ENCODE assay signal across 14 mouse cellular contexts in the genomic region with DNA sequence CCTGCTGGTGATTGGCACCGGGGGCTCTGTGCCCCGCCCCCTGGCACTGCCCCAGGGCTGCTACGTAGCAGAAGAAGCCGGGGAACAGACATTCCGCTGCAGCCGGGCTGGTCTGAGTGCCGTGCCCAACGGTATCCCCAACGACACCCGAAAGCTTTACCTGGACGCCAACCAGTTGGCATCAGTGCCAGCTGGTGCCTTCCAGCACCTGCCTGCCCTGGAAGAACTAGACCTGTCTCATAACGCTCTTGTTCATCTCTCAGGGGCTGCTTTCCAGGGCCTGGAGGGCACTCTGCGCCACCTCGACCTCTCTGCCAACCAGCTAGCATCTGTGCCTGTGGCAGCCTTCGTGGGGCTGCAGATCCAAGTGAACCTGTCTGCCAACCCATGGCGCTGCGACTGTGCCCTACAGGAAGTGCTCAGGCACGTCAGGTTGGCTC. TPM values are rescaled to one million over a fixed set of nuclear protein-coding genes. Genes with fewer than 3 reads are reported as not detected.
DNase-seq lines count a peak whose midpoint lies in the region; ATAC-seq and TF ChIP-seq lines count a peak whose summit lies in the region.
"Had no signal": no experiment of that assay in that cellular context is flagged by ENCODE, and none has a peak within 500 bp of the region (broad histone marks: within the 10 kb centered on the region; RNA-seq: fewer than 3 reads in every experiment).

No protein-coding gene starts in this region.

- H3K27ac ChIP-seq in embryonic facial prominence, embryonic 13.5 days = no peak overlapping the region
- no peak overlapping the region for H3K27ac ChIP-seq in embryonic facial prominence, embryonic 10.5 days (replicated peaks)
- no peak overlapping the region for H3K27ac ChIP-seq in layer of hippocampus, adult 2 months
- H3K27ac ChIP-seq in forebrain, embryonic 16.5 days (ENCODE audit: low read length) = no peak overlapping the region
- H3K27ac ChIP-seq in kidney, adult 2 months (ENCODE audit: insufficient read depth, low read depth, low read length) = no peak overlapping the region
- H3K27ac ChIP-seq: midbrain, embryonic 12.5 days had no signal

- peaks cover 61% of the 10 kb centered on the region for H3K27me3 ChIP-seq in embryonic facial prominence, embryonic 13.5 days
- H3K27me3 ChIP-seq in embryonic facial prominence, embryonic 10.5 days (replicated peaks; ENCODE audit: low read depth, poor library complexity, severe bottlenecking) = peaks cover 47% of the 10 kb centered on the region
- H3K27me3 ChIP-seq in forebrain, embryonic 16.5 days (replicated peaks; ENCODE audit: control insufficient read depth, insufficient read depth, low read length) = peaks cover 9% of the 10 kb centered on the region; the same call in 1 of the 2 replicates
- H3K27me3 ChIP-seq in kidney, adult 2 months (replicated peaks; ENCODE audit: control insufficient read depth, insufficient read depth, low read length) = peaks cover 1% of the 10 kb centered on the region; the same call in 1 of the 2 replicates

- DNase-seq in embryonic facial prominence, embryonic 10.5 days (ENCODE audit: low spot score) = no peak
- DNase-seq in layer of hippocampus, adult 2 months (ENCODE audit: low spot score in 2 of 2) = no peak
- no peak for DNase-seq in layer of hippocampus, adult 9-10 months (ENCODE audit: low spot score)
- DNase-seq in spleen, postnatal 10 days (ENCODE audit: low spot score in 2 of 2) = no peak
- no peak for DNase-seq in kidney, adult 2 months
- DNase-seq: adrenal gland, postnatal 36 days; gastrocnemius, postnatal 14 days had no signal

- no peaks in the 10 kb centered on the region for H3K36me3 ChIP-seq in embryonic facial prominence, embryonic 13.5 days
- no peaks in the 10 kb centered on the region for H3K36me3 ChIP-seq in embryonic facial prominence, embryonic 10.5 days (replicated peaks)
- H3K36me3 ChIP-seq in forebrain, embryonic 16.5 days (ENCODE audit: control insufficient read depth, insufficient read depth) = no peaks in the 10 kb centered on the region
- H3K36me3 ChIP-seq in kidney, adult 2 months (ENCODE audit: control insufficient read depth, insufficient read depth, low read length) = no peaks in the 10 kb centered on the region
- H3K36me3 ChIP-seq: midbrain, embryonic 12.5 days had no signal

- ATAC-seq in embryonic facial prominence, embryonic 13.5 days (ENCODE audit: insufficient number of reproducible peaks, insufficient read depth, low FRiP score, low TSS enrichment, low read depth) = no peak
- ATAC-seq in cerebellum, adult (ENCODE audit: insufficient number of reproducible peaks, low FRiP score, low TSS enrichment) = peak; percentile 56; the same call in 1 of the 2 replicates
- ATAC-seq in forebrain, embryonic 16.5 days = no peak; the same call in 1 of the 2 replicates
- ATAC-seq: Patski had no signal

- WGBS in embryonic facial prominence, embryonic 13.5 days = 62% methylated on average over 18 of the region's 18 CpGs
- WGBS in embryonic facial prominence, embryonic 10.5 days = 65% methylated on average over 18 of the region's 18 CpGs
- WGBS in forebrain, embryonic 16.5 days = 46% methylated on average over 18 of the region's 18 CpGs
- 51% methylated on average over 18 of the region's 18 CpGs for WGBS in kidney, adult 2 months

- 0 out of 2 replicates have a peak overlapping the region, but pooled peaks have one; percentile 3 for H3K4me2 ChIP-seq in embryonic facial prominence, embryonic 13.5 days
- H3K4me2 ChIP-seq in forebrain, embryonic 16.5 days (ENCODE audit: low read length) = peak overlapping the region; percentile 40
- H3K4me2 ChIP-seq: midbrain, embryonic 12.5 days had no signal

- no peak for TF ChIP-seq CTCF in layer of hippocampus, adult 2 months (conservative IDR thresholded peaks at IDR 0.05)
- no peak for TF ChIP-seq CTCF in kidney, adult 2 months (conservative IDR thresholded peaks at IDR 0.05; ENCODE audit: insufficient read depth, insufficient read length, low read depth, low read length)

- no peaks in the 10 kb centered on the region for H3K9me3 ChIP-seq in embryonic facial prominence, embryonic 13.5 days
- H3K9me3 ChIP-seq in embryonic facial prominence, embryonic 10.5 days = no peaks in the 10 kb centered on the region
- H3K9me3 ChIP-seq in forebrain, embryonic 16.5 days (ENCODE audit: control insufficient read depth, low read length) = no peaks in the 10 kb centered on the region
- H3K9me3 ChIP-seq: midbrain, embryonic 12.5 days had no signal

- H3K9ac ChIP-seq in embryonic facial prominence, embryonic 13.5 days = no peak overlapping the region
- no peak overlapping the region for H3K9ac ChIP-seq in forebrain, embryonic 16.5 days (replicated peaks; ENCODE audit: low read depth, low read length)
- H3K9ac ChIP-seq: midbrain, embryonic 12.5 days had no signal

- no peak for TF ChIP-seq POLR2A in kidney, adult 2 months (IDR thresholded peaks at IDR 0.05; ENCODE audit: low read depth, low read length)

- peaks cover 12% of the 10 kb centered on the region; the same call in 1 of the 2 replicates for H3K4me1 ChIP-seq in embryonic facial prominence, embryonic 13.5 days
- peaks cover 17% of the 10 kb centered on the region for H3K4me1 ChIP-seq in embryonic facial prominence, embryonic 10.5 days
- H3K4me1 ChIP-seq in forebrain, embryonic 16.5 days (replicated peaks; ENCODE audit: control insufficient read depth, insufficient read depth, low read length) = peaks cover 4% of the 10 kb centered on the region; the same call in 1 of the 2 replicates
- H3K4me1 ChIP-seq in kidney, adult 2 months (ENCODE audit: control insufficient read depth, insufficient read depth, low read length) = no peaks in the 10 kb centered on the region

- H3K4me3 ChIP-seq in embryonic facial prominence, embryonic 13.5 days = no peak overlapping the region
- H3K4me3 ChIP-seq in embryonic facial prominence, embryonic 10.5 days = no peak overlapping the region
- peak overlapping the region; percentile 23; the same call in 1 of the 2 replicates for H3K4me3 ChIP-seq in layer of hippocampus, adult 2 months
- no peak overlapping the region for H3K4me3 ChIP-seq in forebrain, embryonic 16.5 days (replicated peaks; ENCODE audit: low read length)
- no peak overlapping the region for H3K4me3 ChIP-seq in kidney, adult 2 months (ENCODE audit: insufficient read depth, low read depth, low read length)
- H3K4me3 ChIP-seq: midbrain, embryonic 12.5 days had no signal

RNA-seq across cellular contexts. Expression of a gene that starts 0.8 kb away (rescaled TPM):
- not detected in 2 replicates for polyA plus RNA-seq in embryonic facial prominence, embryonic 13.5 days (2015; fragmentation: Nextera tagmentation; extraction: Ambion mirVana)
- polyA plus RNA-seq in embryonic facial prominence, embryonic 10.5 days (2016; fragmentation: Nextera tagmentation; extraction: Ambion mirVana) = not detected in 2 replicates
- total RNA-seq in layer of hippocampus, adult 2 months (2021) = not detected
- not detected in 2 replicates for polyA plus RNA-seq in forebrain, embryonic 16.5 days (2015; fragmentation: Nextera tagmentation; extraction: Ambion mirVana)
- polyA plus RNA-seq in kidney, adult 2 months (2012; rRNA removed) = not detected in 2 replicates
- total RNA-seq: adrenal gland, postnatal 36 days; gastrocnemius, postnatal 14 days had no signal
- polyA plus RNA-seq: large intestine, adult 2 months; limb, embryonic 14.5 days; midbrain, embryonic 12.5 days; Patski had no signal

RNA-seq across cellular contexts. Expression of a gene that starts 11.7 kb away (rescaled TPM):
- 69.4 and 71.9 TPM in 2 replicates for polyA plus RNA-seq in embryonic facial prominence, embryonic 13.5 days (2015; fragmentation: Nextera tagmentation; extraction: Ambion mirVana)
- 56.7 and 57.7 TPM in 2 replicates for polyA plus RNA-seq in embryonic facial prominence, embryonic 10.5 days (2016; fragmentation: Nextera tagmentation; extraction: Ambion mirVana)
- total RNA-seq in layer of hippocampus, adult 2 months (2021) = 10 to 100 TPM; 51.1 to 55.8 TPM
- 122 and 127 TPM in 2 replicates for polyA plus RNA-seq in forebrain, embryonic 16.5 days (2015; fragmentation: Nextera tagmentation; extraction: Ambion mirVana)
- 57.2 and 60.2 TPM in 2 replicates for polyA plus RNA-seq in kidney, adult 2 months (2012; rRNA removed)

RNA-seq across cellular contexts. Expression of a gene that starts 26.6 kb away (rescaled TPM):
- 0.80 and 4.0 TPM in 2 replicates for polyA plus RNA-seq in embryonic facial prominence, embryonic 13.5 days (2015; fragmentation: Nextera tagmentation; extraction: Ambion mirVana)
- polyA plus RNA-seq in embryonic facial prominence, embryonic 10.5 days (2016; fragmentation: Nextera tagmentation; extraction: Ambion mirVana) = 1.3 and 2.0 TPM in 2 replicates
- total RNA-seq in layer of hippocampus, adult 2 months (2021) = 10 to 100 TPM; 11.4 to 11.5 TPM
- 0.61 and 1.0 TPM in 2 replicates for polyA plus RNA-seq in forebrain, embryonic 16.5 days (2015; fragmentation: Nextera tagmentation; extraction: Ambion mirVana)
- polyA plus RNA-seq in kidney, adult 2 months (2012; rRNA removed) = not detected in 2 replicates
- polyA plus RNA-seq: large intestine, adult 2 months had no signal

RNA-seq across cellular contexts. Expression of a gene that starts 27.3 kb away (rescaled TPM):
- polyA plus RNA-seq in embryonic facial prominence, embryonic 13.5 days (2015; fragmentation: Nextera tagmentation; extraction: Ambion mirVana) = not detected in 2 replicates
- polyA plus RNA-seq in embryonic facial prominence, embryonic 10.5 days (2016; fragmentation: Nextera tagmentation; extraction: Ambion mirVana) = not detected in 2 replicates
- total RNA-seq in layer of hippocampus, adult 2 months (2021) = not detected
- not detected in 2 replicates for polyA plus RNA-seq in forebrain, embryonic 16.5 days (2015; fragmentation: Nextera tagmentation; extraction: Ambion mirVana)
- polyA plus RNA-seq in kidney, adult 2 months (2012; rRNA removed) = not detected in 2 replicates
- polyA plus RNA-seq: large intestine, adult 2 months; limb, embryonic 14.5 days; midbrain, embryonic 12.5 days; Patski had no signal

RNA-seq across cellular contexts. Expression of a gene that starts 47.7 kb away (rescaled TPM):
- polyA plus RNA-seq in embryonic facial prominence, embryonic 13.5 days (2015; fragmentation: Nextera tagmentation; extraction: Ambion mirVana) = not detected in 2 replicates
- polyA plus RNA-seq in embryonic facial prominence, embryonic 10.5 days (2016; fragmentation: Nextera tagmentation; extraction: Ambion mirVana) = not detected in 2 replicates
- total RNA-seq in layer of hippocampus, adult 2 months (2021) = not detected
- polyA plus RNA-seq in forebrain, embryonic 16.5 days (2015; fragmentation: Nextera tagmentation; extraction: Ambion mirVana) = not detected in 2 replicates
- not detected in 2 replicates for polyA plus RNA-seq in kidney, adult 2 months (2012; rRNA removed)
- total RNA-seq: gastrocnemius, postnatal 14 days had no signal
- polyA plus RNA-seq: limb, embryonic 14.5 days; midbrain, embryonic 12.5 days; Patski had no signal
